Mouse (Mus musculus) embryo, embryonic 11.5 days (tissue): ENCODE measurements at regions not wholly inside any gene's neighbourhood (a gene's known extent, or its start where the extent isn't known, plus 50 kb on each side); places are given as distances from the start of the nearest gene placed in this dataset.

Experiments
- DNase-seq: peaks from one replicate; pipeline ENCODE4 v3.0.0-alpha.2; 2012; ENCODE audit warnings: low read depth, low spot score

GRCm38 (mm10) chr4:53915326-53915725, 89.5 kb downstream of the Tmem38b start:
- DNase-seq, result no peak

- DNase-seq, result peak; percentile 39
Observed at GRCm38 (mm10) chr4:53919188-53919587, 93.3 kb downstream of the Tmem38b start.

GRCm38 (mm10) chr4:53920587-53920986, 94.7 kb downstream of the Tmem38b start:
- no peak for DNase-seq

- no peak for DNase-seq
Observed at GRCm38 (mm10) chr4:53931068-53931467, 105.2 kb downstream of the Tmem38b start.

- peak; percentile 59 for DNase-seq
Observed at GRCm38 (mm10) chr4:53931499-53931898, 105.7 kb downstream of the Tmem38b start.

- DNase-seq, result no peak
Observed at GRCm38 (mm10) chr4:53935306-53935705, 109.5 kb downstream of the Tmem38b start.

- DNase-seq, result no peak
Observed at GRCm38 (mm10) chr4:53948736-53949135, 122.9 kb downstream of the Tmem38b start.

- no peak for DNase-seq
Observed at GRCm38 (mm10) chr4:53949164-53949563, 123.3 kb downstream of the Tmem38b start.

GRCm38 (mm10) chr4:53950496-53950895, 124.7 kb downstream of the Tmem38b start:
- no peak for DNase-seq

GRCm38 (mm10) chr4:53951003-53951733, 125.3 kb downstream of the Tmem38b start:
- no peak for DNase-seq

GRCm38 (mm10) chr4:53951734-53952109, 125.9 kb downstream of the Tmem38b start:
- DNase-seq, result no peak

- DNase-seq, result no peak
Observed at GRCm38 (mm10) chr4:53952288-53952687, 126.4 kb downstream of the Tmem38b start.

GRCm38 (mm10) chr4:53962458-53962857, 136.6 kb downstream of the Tmem38b start:
- no peak for DNase-seq

- DNase-seq, result no peak
Observed at GRCm38 (mm10) chr4:53970461-53970860, 144.6 kb downstream of the Tmem38b start.

GRCm38 (mm10) chr4:53970960-53971359, 145.1 kb downstream of the Tmem38b start:
- no peak for DNase-seq

GRCm38 (mm10) chr4:53976036-53976638, 150.3 kb downstream of the Tmem38b start:
- DNase-seq, result no peak

GRCm38 (mm10) chr4:53986519-53987301, 160.9 kb downstream of the Tmem38b start:
- DNase-seq, result no peak

GRCm38 (mm10) chr4:53987536-53987935, 161.7 kb downstream of the Tmem38b start:
- DNase-seq, result no peak

- DNase-seq, result no peak
Observed at GRCm38 (mm10) chr4:54021069-54021829, 195.4 kb downstream of the Tmem38b start.

GRCm38 (mm10) chr4:54021861-54022385, 196.1 kb downstream of the Tmem38b start:
- no peak for DNase-seq

- no peak for DNase-seq
Observed at GRCm38 (mm10) chr4:54026919-54027318, 201.1 kb downstream of the Tmem38b start.
